Comparison of ENCODE assay signal across 11 mouse cellular contexts in the genomic region with DNA sequence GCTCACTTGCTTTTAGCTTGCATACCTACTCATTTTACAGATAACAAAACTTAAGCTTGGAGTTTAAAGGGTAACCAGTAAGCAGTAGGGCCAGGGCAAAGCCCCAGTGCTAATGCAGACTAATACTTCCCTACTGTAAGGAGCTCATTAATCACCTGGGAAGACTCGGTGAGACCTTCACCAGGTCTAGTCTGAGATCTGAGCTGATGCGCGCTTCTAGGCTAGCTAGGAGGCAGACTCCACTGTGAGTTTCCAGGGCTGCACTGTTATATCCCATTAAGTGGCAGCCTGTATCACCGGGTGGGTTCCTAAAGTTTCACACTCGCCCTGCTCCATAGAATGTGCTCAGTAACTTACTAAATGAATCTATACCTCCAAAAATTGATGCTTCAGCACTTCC. TPM values are rescaled to one million over a fixed set of nuclear protein-coding genes. Genes with fewer than 3 reads are reported as not detected.
DNase-seq lines count a peak whose midpoint lies in the region; ATAC-seq and TF ChIP-seq lines count a peak whose summit lies in the region.
"Had no signal": no experiment of that assay in that cellular context is flagged by ENCODE, and none has a peak within 500 bp of the region (broad histone marks: within the 10 kb centered on the region; RNA-seq: fewer than 3 reads in every experiment).

No protein-coding gene starts in this region.

- peaks cover 13% of the 10 kb centered on the region for H3K4me1 ChIP-seq in heart, embryonic 15.5 days (replicated peaks)
- peaks cover 22% of the 10 kb centered on the region for H3K4me1 ChIP-seq in hindbrain, embryonic 13.5 days (replicated peaks)
- peaks cover 19% of the 10 kb centered on the region for H3K4me1 ChIP-seq in midbrain, embryonic 16.5 days (ENCODE audit: control insufficient read depth, insufficient read depth, low read length)
- H3K4me1 ChIP-seq in thymus, adult 2 months (replicated peaks; ENCODE audit: control insufficient read depth, insufficient read depth, low read length) = peaks cover 4% of the 10 kb centered on the region; the same call in 1 of the 2 replicates

- peak overlapping the region; percentile 99 for H3K4me2 ChIP-seq in heart, embryonic 15.5 days
- H3K4me2 ChIP-seq in hindbrain, embryonic 13.5 days = peak overlapping the region; percentile 95
- peak overlapping the region; percentile 93 for H3K4me2 ChIP-seq in midbrain, embryonic 16.5 days (ENCODE audit: low read length)

- H3K36me3 ChIP-seq in heart, embryonic 15.5 days = no peaks in the 10 kb centered on the region
- no peaks in the 10 kb centered on the region for H3K36me3 ChIP-seq in hindbrain, embryonic 13.5 days
- no peaks in the 10 kb centered on the region for H3K36me3 ChIP-seq in midbrain, embryonic 16.5 days (ENCODE audit: control insufficient read depth, insufficient read depth, low read length)
- H3K36me3 ChIP-seq in thymus, adult 2 months (ENCODE audit: control insufficient read depth, insufficient read depth, low read length) = no peaks in the 10 kb centered on the region

- H3K27ac ChIP-seq in heart, embryonic 15.5 days = no peak overlapping the region
- no peak overlapping the region for H3K27ac ChIP-seq in hindbrain, embryonic 13.5 days
- no peak overlapping the region for H3K27ac ChIP-seq in midbrain, embryonic 16.5 days (ENCODE audit: low read length)
- no peak overlapping the region for H3K27ac ChIP-seq in thymus, adult 2 months (ENCODE audit: control insufficient read depth, insufficient read depth, low read length)

- H3K4me3 ChIP-seq in heart, embryonic 15.5 days = peak overlapping the region; percentile 78
- H3K4me3 ChIP-seq in hindbrain, embryonic 13.5 days = peak overlapping the region; percentile 74
- H3K4me3 ChIP-seq in midbrain, embryonic 16.5 days (ENCODE audit: low read depth, low read length) = peak overlapping the region; percentile 87
- no peak overlapping the region for H3K4me3 ChIP-seq in thymus, adult 2 months (ENCODE audit: control insufficient read depth, insufficient read depth, low read length)

- no peaks in the 10 kb centered on the region for H3K9me3 ChIP-seq in heart, embryonic 15.5 days (replicated peaks)
- no peaks in the 10 kb centered on the region for H3K9me3 ChIP-seq in hindbrain, embryonic 13.5 days
- no peaks in the 10 kb centered on the region for H3K9me3 ChIP-seq in midbrain, embryonic 16.5 days (replicated peaks; ENCODE audit: control insufficient read depth, low read length, poor library complexity, severe bottlenecking)

- no peak overlapping the region for H3K9ac ChIP-seq in heart, embryonic 15.5 days
- no peak overlapping the region for H3K9ac ChIP-seq in hindbrain, embryonic 13.5 days
- H3K9ac ChIP-seq in midbrain, embryonic 16.5 days (ENCODE audit: low read depth, low read length) = no peak overlapping the region; the same call in 1 of the 2 replicates

- WGBS in heart, embryonic 15.5 days = 25% methylated on average over 5 of the region's 5 CpGs
- 13% methylated on average over 5 of the region's 5 CpGs for WGBS in hindbrain, embryonic 13.5 days
- 13% methylated on average over 5 of the region's 5 CpGs for WGBS in midbrain, embryonic 16.5 days
- WGBS in thymus, adult 2 months = 63% methylated on average over 5 of the region's 5 CpGs

- no peak for TF ChIP-seq POLR2A in thymus, adult 2 months (IDR thresholded peaks at IDR 0.05; ENCODE audit: control insufficient read depth, extremely low read depth, insufficient read depth, low read length, poor library complexity)

- intact Hi-C loops in heart, postnatal 25 days (cut with DNase I) = loop anchor here (5.0 kb wide), 2 partner anchors 95 to 195 kb away; a partner anchor contains a TSS

- 0 out of 2 replicates have a peak, but pooled peaks cover 3% of the 10 kb centered on the region for H3K27me3 ChIP-seq in heart, embryonic 15.5 days
- H3K27me3 ChIP-seq in hindbrain, embryonic 13.5 days = peaks cover 53% of the 10 kb centered on the region
- no peaks in the 10 kb centered on the region for H3K27me3 ChIP-seq in midbrain, embryonic 16.5 days (ENCODE audit: control insufficient read depth, insufficient read depth, low read depth, low read length)
- peaks cover 24% of the 10 kb centered on the region for H3K27me3 ChIP-seq in thymus, adult 2 months (ENCODE audit: control insufficient read depth, insufficient read depth, low read length)

- TF ChIP-seq CTCF in thymus, adult 2 months (IDR thresholded peaks at IDR 0.05; ENCODE audit: borderline replicate concordance, control insufficient read depth, extremely low read depth, insufficient read depth, low read length, poor library complexity) = no peak

- ATAC-seq in heart, embryonic 15.5 days (replicated peaks; ENCODE audit: insufficient number of reproducible peaks, insufficient read depth, low FRiP score, low read depth) = no peak
- ATAC-seq in hindbrain, embryonic 13.5 days (ENCODE audit: low FRiP score) = no peak
- no peak for ATAC-seq in midbrain, embryonic 16.5 days
- ATAC-seq in monocyte, adult 5-6 weeks (replicated peaks; ENCODE audit: insufficient number of reproducible peaks, low FRiP score, low TSS enrichment, poor library complexity, severe bottlenecking) = no peak

- DNase-seq in heart, postnatal 25 days (ENCODE audit: low spot score) = no peak
- DNase-seq in brain, adult 2 months (ENCODE audit: low read depth, low spot score) = peak; percentile 18
- no peak for DNase-seq in thymus, adult 2 months
- no peak for DNase-seq in thymus, adult 18-20 months

RNA-seq across cellular contexts. Expression of a gene that starts 1.6 kb away (rescaled TPM):
- polyA plus RNA-seq in heart, embryonic 15.5 days (2015; fragmentation: Nextera tagmentation; extraction: Ambion mirVana) = 4.3 and 5.9 TPM in 2 replicates
- total RNA-seq in heart, postnatal 25 days (2021) = 1 to 10 TPM; 3.1 to 4.1 TPM
- 11.3 and 12.8 TPM in 2 replicates for polyA plus RNA-seq in hindbrain, embryonic 13.5 days (2015; fragmentation: Nextera tagmentation; extraction: Ambion mirVana)
- polyA plus RNA-seq in midbrain, embryonic 16.5 days (2015; fragmentation: Nextera tagmentation; extraction: Ambion mirVana) = 35.9 and 40.2 TPM in 2 replicates
- polyA plus RNA-seq in thymus, adult 2 months (2012; rRNA removed) = 2.2 and 2.4 TPM in 2 replicates
- total RNA-seq in monocyte, adult 5-6 weeks (2017) = 8.9 to 23.6 TPM (median 19.8 TPM) in 3 replicates
- polyA plus RNA-seq: erythroblast, embryonic 14.5 days had no signal

RNA-seq across cellular contexts. Expression of a gene that starts 21.4 kb away (rescaled TPM):
- not detected in 2 replicates for polyA plus RNA-seq in heart, embryonic 15.5 days (2015; fragmentation: Nextera tagmentation; extraction: Ambion mirVana)
- total RNA-seq in heart, postnatal 25 days (2021) = not detected
- polyA plus RNA-seq in hindbrain, embryonic 13.5 days (2015; fragmentation: Nextera tagmentation; extraction: Ambion mirVana) = not detected in 2 replicates
- 0.21 and 0.38 TPM in 2 replicates for polyA plus RNA-seq in midbrain, embryonic 16.5 days (2015; fragmentation: Nextera tagmentation; extraction: Ambion mirVana)
- polyA plus RNA-seq in thymus, adult 2 months (2012; rRNA removed) = not detected in 2 replicates
- total RNA-seq in monocyte, adult 5-6 weeks (2017) = 0.43 TPM in 1 of 3 replicates, not detected in the others
- total RNA-seq: MEL had no signal
- polyA plus RNA-seq: erythroblast, embryonic 14.5 days; neural tube, embryonic 11.5 days had no signal

RNA-seq across cellular contexts. Expression of a gene that starts 43.3 kb away (rescaled TPM):
- not detected in 2 replicates for polyA plus RNA-seq in heart, embryonic 15.5 days (2015; fragmentation: Nextera tagmentation; extraction: Ambion mirVana)
- total RNA-seq in heart, postnatal 25 days (2021) = not detected
- not detected in 2 replicates for polyA plus RNA-seq in hindbrain, embryonic 13.5 days (2015; fragmentation: Nextera tagmentation; extraction: Ambion mirVana)
- not detected in 2 replicates for polyA plus RNA-seq in midbrain, embryonic 16.5 days (2015; fragmentation: Nextera tagmentation; extraction: Ambion mirVana)
- polyA plus RNA-seq in thymus, adult 2 months (2012; rRNA removed) = not detected in 2 replicates
- not detected in 3 replicates for total RNA-seq in monocyte, adult 5-6 weeks (2017)
- total RNA-seq: MEL had no signal
- polyA plus RNA-seq: erythroblast, embryonic 14.5 days; neural tube, embryonic 11.5 days had no signal

RNA-seq across cellular contexts. Expression of a gene that starts 47.4 kb away (rescaled TPM):
- polyA plus RNA-seq in heart, embryonic 15.5 days (2015; fragmentation: Nextera tagmentation; extraction: Ambion mirVana) = 59.4 and 66.6 TPM in 2 replicates
- 100 to 1,000 TPM; 103 to 108 TPM for total RNA-seq in heart, postnatal 25 days (2021)
- polyA plus RNA-seq in hindbrain, embryonic 13.5 days (2015; fragmentation: Nextera tagmentation; extraction: Ambion mirVana) = 44.3 and 44.9 TPM in 2 replicates
- 45.7 and 46.3 TPM in 2 replicates for polyA plus RNA-seq in midbrain, embryonic 16.5 days (2015; fragmentation: Nextera tagmentation; extraction: Ambion mirVana)
- 8.9 and 10.6 TPM in 2 replicates for polyA plus RNA-seq in thymus, adult 2 months (2012; rRNA removed)
- total RNA-seq in monocyte, adult 5-6 weeks (2017) = 28.5 to 49.0 TPM (median 45.7 TPM) in 3 replicates

RNA-seq across cellular contexts. Expression of a gene that starts 57.3 kb away (rescaled TPM):
- not detected in 2 replicates for polyA plus RNA-seq in heart, embryonic 15.5 days (2015; fragmentation: Nextera tagmentation; extraction: Ambion mirVana)
- not detected for total RNA-seq in heart, postnatal 25 days (2021)
- not detected in 2 replicates for polyA plus RNA-seq in hindbrain, embryonic 13.5 days (2015; fragmentation: Nextera tagmentation; extraction: Ambion mirVana)
- not detected in 2 replicates for polyA plus RNA-seq in midbrain, embryonic 16.5 days (2015; fragmentation: Nextera tagmentation; extraction: Ambion mirVana)
- polyA plus RNA-seq in thymus, adult 2 months (2012; rRNA removed) = 0.11 TPM in 1 of 2 replicates, not detected in the other
- total RNA-seq in monocyte, adult 5-6 weeks (2017) = not detected in 3 replicates
- total RNA-seq: MEL had no signal
- polyA plus RNA-seq: erythroblast, embryonic 14.5 days; neural tube, embryonic 11.5 days had no signal
